Mouse (Mus musculus) thymus, postnatal 0 days (tissue): ENCODE results near the gene Wnt11. TPM values are rescaled to one million over a fixed set of nuclear protein-coding genes. Genes with fewer than 3 reads are reported as not detected.

Experiments used
- DNase-seq: peaks from one replicate; pipeline ENCODE4 v3.0.0-alpha.2; 2015; ENCODE audit warnings: low spot score
- polyA plus RNA-seq: library from polyadenylated mRNA; unstranded; fragments of >200 nt; fragmentation: Nextera tagmentation; extraction: Ambion mirVana; gene quantifications from 2 replicates; pipeline ENCODE4 v1.2.1, GENCODE M21; 2015

The Wnt11 gene
- polyA plus RNA-seq, 1 experiment from 2014 or later, result 1.0 TPM

GRCm38 (mm10) chr7:98903884-98904283 lies 69.0 kb downstream of the Wnt11 start:
- no peak for DNase-seq

Other genes starting within 250 kb of the Wnt11 start
- 12.6 and 14.9 TPM in 2 replicates for gene Emsy, start 178.3 kb upstream of the Wnt11 start, polyA plus RNA-seq
- 42.1 and 47.1 TPM in 2 replicates for gene Thap12, start 132.0 kb upstream of the Wnt11 start, polyA plus RNA-seq